Mouse (Mus musculus) left cerebral cortex, adult 2 months (tissue): ENCODE data around the gene Pon1. TPM values are rescaled to one million over a fixed set of nuclear protein-coding genes. Genes with fewer than 3 reads are reported as not detected.

ENCODE experiments used
- DNase-seq, 2 experiments: peaks; one replicate each; pipeline ENCODE4 v3.0.0; 2021 to 2022; ENCODE audit warnings: low spot score in 2 of 2, mixed read lengths in 1 of 2; ENCODE audit errors: extremely low spot score in 1 of 2
- H3K27ac ChIP-seq: fragments of 200-600 bp; 2 replicates; pipeline ENCODE4 v1.8.1; 2022
- H3K4me3 ChIP-seq: fragments of 200-600 bp; 2 replicates; pipeline ENCODE4 v1.8.1; 2022
- CTCF ChIP-seq: fragments of 200-600 bp; IDR thresholded peaks from 2 replicates; pipeline ENCODE4 v1.8.1; 2022; ENCODE audit warnings: antibody characterized with exemption, mild to moderate bottlenecking, moderate library complexity
- intact Hi-C: fragments of 180-260 bp; cut with DNase I; formaldehyde crosslinking; loops from one replicate; pipeline ENCODE4 v1.15.1; 2025
- total RNA-seq, 2 experiments: library from RNA; stranded (reverse); gene quantifications; 2 replicates each; pipeline ENCODE4 v1.2.3; 2021

The Pon1 gene
- total RNA-seq, 2 experiments from 2014 or later, result not detected

GRCm38 (mm10) chr6:5172571-5172970 is 21.2 kb downstream of the Pon1 start:
- intact Hi-C loops, result no loop called here
- no peak for TF ChIP-seq CTCF
- no peak for DNase-seq
- Histone ChIP-seq H3K4me3 (no peak overlapping the region), H3K27ac (no peak overlapping the region)

- no peak for DNase-seq
- no peak for TF ChIP-seq CTCF
- no peak overlapping the region for H3K27ac ChIP-seq
- intact Hi-C loops, result no loop called here
- H3K4me3 ChIP-seq, result no peak overlapping the region
Measured at GRCm38 (mm10) chr6:5171418-5171817, 22.3 kb downstream of the Pon1 start.

GRCm38 (mm10) chr6:5168158-5168557 is 25.6 kb downstream of the Pon1 start:
- Histone ChIP-seq H3K4me3 (no peak overlapping the region), H3K27ac (no peak overlapping the region)
- TF ChIP-seq CTCF, result no peak
- DNase-seq, result no peak
- intact Hi-C loops, result no loop called here

GRCm38 (mm10) chr6:5167051-5167677 is 26.6 kb downstream of the Pon1 start:
- Histone ChIP-seq H3K27ac (no peak overlapping the region), H3K4me3 (no peak overlapping the region; the same call in 1 of the 2 replicates)
- TF ChIP-seq CTCF, result no peak
- intact Hi-C loops, result no loop called here
- no peak for DNase-seq

- no peak for DNase-seq
- H3K4me3 ChIP-seq, result no peak overlapping the region
- no peak for TF ChIP-seq CTCF
- no peak overlapping the region for H3K27ac ChIP-seq
- intact Hi-C loops, result no loop called here
Measured at GRCm38 (mm10) chr6:5164855-5165254, 28.9 kb downstream of the Pon1 start.

GRCm38 (mm10) chr6:5163507-5164144 is 30.1 kb downstream of the Pon1 start:
- intact Hi-C loops, result no loop called here
- Histone ChIP-seq H3K4me3 (no peak overlapping the region), H3K27ac (no peak overlapping the region)
- TF ChIP-seq CTCF, result no peak
- no peak for DNase-seq

DNA sequence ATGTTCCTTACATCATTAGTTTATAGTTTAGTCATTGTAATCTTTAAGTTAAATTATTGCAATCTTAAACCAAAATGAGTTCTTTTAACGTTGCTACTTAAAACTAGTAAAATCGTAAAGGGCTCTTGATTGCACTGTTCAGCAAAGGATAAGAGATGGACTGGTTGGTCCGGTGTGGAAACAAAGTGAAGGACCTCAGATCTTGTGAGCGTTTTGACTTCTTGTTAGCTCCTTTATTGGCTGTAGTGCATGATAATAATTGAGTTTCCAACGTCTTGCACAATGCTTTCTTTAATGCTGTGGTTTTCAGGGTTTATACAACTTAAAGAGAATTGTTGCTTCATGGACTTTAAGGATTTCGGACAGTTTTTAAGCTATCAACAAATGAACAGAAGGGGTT is 31.7 kb downstream of the Pon1 start:
- no peak for TF ChIP-seq CTCF
- DNase-seq, result no peak
- Histone ChIP-seq H3K27ac (no peak overlapping the region), H3K4me3 (no peak overlapping the region)
- intact Hi-C loops, result no loop called here

GRCm38 (mm10) chr6:5159385-5159791 is 34.4 kb downstream of the Pon1 start:
- Histone ChIP-seq H3K4me3 (no peak overlapping the region), H3K27ac (no peak overlapping the region)
- intact Hi-C loops, result loop anchor here (5.0 kb wide), 1 partner anchor 223 kb away; the partner anchor contains the start of gene Asb4
- no peak for TF ChIP-seq CTCF
- DNase-seq, result no peak

DNA sequence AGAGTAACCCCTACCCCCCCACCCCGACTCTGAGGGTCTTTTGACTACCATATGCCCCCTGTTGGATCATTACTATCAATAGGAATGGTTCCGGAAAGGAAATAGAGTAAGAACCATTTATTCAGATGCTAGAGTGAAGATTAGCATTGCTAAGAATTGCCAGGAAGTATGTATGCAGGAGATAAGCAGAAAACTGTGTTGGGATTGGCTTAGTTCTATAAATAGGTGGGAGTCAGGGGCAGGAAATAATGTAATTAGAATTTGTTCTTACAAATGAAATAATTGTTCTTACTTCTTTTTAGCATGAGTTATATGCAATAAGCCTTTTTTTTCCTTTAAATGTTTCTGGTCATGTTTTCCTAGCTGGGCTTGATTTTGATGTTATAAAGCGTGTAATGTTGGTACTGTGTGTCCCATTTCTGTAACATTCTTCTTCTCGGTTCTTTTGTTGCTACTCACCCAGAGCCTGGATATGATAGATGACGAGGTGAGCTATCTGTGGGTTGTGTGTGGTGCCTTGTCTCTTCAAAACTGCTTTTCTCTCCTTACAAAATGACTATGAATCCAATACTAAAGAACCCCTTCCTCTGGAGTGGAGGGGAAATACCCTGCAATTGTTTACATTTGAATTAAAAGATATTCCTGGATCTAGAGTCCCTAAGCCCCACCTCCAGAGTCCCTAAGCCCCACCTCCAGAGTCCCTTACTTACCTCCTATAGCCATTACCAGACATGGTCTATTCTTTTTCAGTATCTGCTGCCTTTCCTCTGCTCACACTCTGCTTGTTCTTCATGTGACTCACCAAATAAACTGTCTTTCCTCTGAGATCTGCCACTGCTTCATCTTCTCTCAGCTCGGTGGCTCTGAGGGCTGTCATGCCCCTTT is 37.0 kb downstream of the Pon1 start:
- intact Hi-C loops, result loop anchor here (5.0 kb wide), 1 partner anchor 226 kb away; the partner anchor contains the start of gene Asb4
- no peak for TF ChIP-seq CTCF
- H3K27ac ChIP-seq, result no peak overlapping the region
- no peak for DNase-seq
- H3K4me3 ChIP-seq, result no peak overlapping the region

GRCm38 (mm10) chr6:5155313-5155927 is 38.3 kb downstream of the Pon1 start:
- no peak for DNase-seq
- intact Hi-C loops, result loop anchor here (5.0 kb wide), 1 partner anchor 227 kb away; the partner anchor contains the start of gene Asb4
- H3K4me3 ChIP-seq, result no peak overlapping the region

GRCm38 (mm10) chr6:5154786-5155185 is 39.0 kb downstream of the Pon1 start:
- no peak for TF ChIP-seq CTCF
- no peak overlapping the region for H3K4me3 ChIP-seq
- intact Hi-C loops, result loop anchor here (5.0 kb wide), 1 partner anchor 228 kb away; the partner anchor contains the start of gene Asb4
- DNase-seq, result no peak
- H3K27ac ChIP-seq, result no peak overlapping the region

More at GRCm38 (mm10) chr6:5155313-5155927, 38.3 kb downstream of the Pon1 start:
- H3K27ac ChIP-seq, result no peak overlapping the region
- no peak for TF ChIP-seq CTCF
